Mouse (Mus musculus) regulatory T cell (primary cell): Measurements from ENCODE around the gene Hfe2.

ENCODE experiments used
- in situ Hi-C: fragments of 300-600 bp; cut with MboI, MseI; formaldehyde crosslinking; loops from one replicate; pipeline ENCODE4 v1.15.1; 2025; ENCODE audit warnings: high pct_unique_total_duplicates

Hfe2 gene

GRCm38 (mm10) chr3:96528506-96528905 lies 3.5 kb downstream of the Hfe2 start:
- in situ Hi-C loops = no loop called here

GRCm38 (mm10) chr3:96532050-96532449 lies 7.1 kb downstream of the Hfe2 start:
- in situ Hi-C loops = no loop called here

GRCm38 (mm10) chr3:96534300-96534699 lies 9.3 kb downstream of the Hfe2 start:
- in situ Hi-C loops = no loop called here

GRCm38 (mm10) chr3:96539316-96539715 lies 14.3 kb downstream of the Hfe2 start:
- in situ Hi-C loops = no loop called here

GRCm38 (mm10) chr3:96540740-96541139 lies 15.8 kb downstream of the Hfe2 start:
- in situ Hi-C loops = loop anchor here (5.0 kb wide), 2 partner anchors 42 to 82 kb away; no protein-coding TSS in a partner anchor

GRCm38 (mm10) chr3:96541328-96542078 lies 16.5 kb downstream of the Hfe2 start:
- in situ Hi-C loops = loop anchor here (5.0 kb wide), 2 partner anchors 41 to 81 kb away; no protein-coding TSS in a partner anchor

- in situ Hi-C loops = loop anchor here (5.0 kb wide), 2 partner anchors 40 to 80 kb away; no protein-coding TSS in a partner anchor
Measured at GRCm38 (mm10) chr3:96542554-96542953, 17.6 kb downstream of the Hfe2 start.

GRCm38 (mm10) chr3:96543345-96543744 lies 18.4 kb downstream of the Hfe2 start:
- in situ Hi-C loops = loop anchor here (5.0 kb wide), 2 partner anchors 39 to 79 kb away; no protein-coding TSS in a partner anchor

GRCm38 (mm10) chr3:96545565-96545964 lies 20.6 kb downstream of the Hfe2 start:
- in situ Hi-C loops = no loop called here

- in situ Hi-C loops = no loop called here
Measured at GRCm38 (mm10) chr3:96546880-96547279, 21.9 kb downstream of the Hfe2 start.

- in situ Hi-C loops = no loop called here
Measured at GRCm38 (mm10) chr3:96547389-96547960, 22.5 kb downstream of the Hfe2 start.

- in situ Hi-C loops = no loop called here
Measured at GRCm38 (mm10) chr3:96548824-96549223, 23.9 kb downstream of the Hfe2 start.

GRCm38 (mm10) chr3:96549346-96549745 lies 24.4 kb downstream of the Hfe2 start:
- in situ Hi-C loops = no loop called here

GRCm38 (mm10) chr3:96551203-96551602 lies 26.2 kb downstream of the Hfe2 start:
- in situ Hi-C loops = loop anchor here (25.0 kb wide), 1 partner anchor 1386 kb away; no protein-coding TSS in a partner anchor

GRCm38 (mm10) chr3:96551890-96552289 lies 26.9 kb downstream of the Hfe2 start:
- in situ Hi-C loops = loop anchor here (25.0 kb wide), 1 partner anchor 1385 kb away; no protein-coding TSS in a partner anchor

GRCm38 (mm10) chr3:96553601-96554000 lies 28.6 kb downstream of the Hfe2 start:
- in situ Hi-C loops = loop anchor here (25.0 kb wide), 1 partner anchor 1384 kb away; no protein-coding TSS in a partner anchor

GRCm38 (mm10) chr3:96554251-96554650 lies 29.3 kb downstream of the Hfe2 start:
- in situ Hi-C loops = loop anchor here (25.0 kb wide), 1 partner anchor 1383 kb away; no protein-coding TSS in a partner anchor

- in situ Hi-C loops = loop anchor here (25.0 kb wide), 1 partner anchor 1382 kb away; no protein-coding TSS in a partner anchor
Measured at GRCm38 (mm10) chr3:96555041-96555596, 30.1 kb downstream of the Hfe2 start.

GRCm38 (mm10) chr3:96555999-96556614 lies 31.1 kb downstream of the Hfe2 start:
- in situ Hi-C loops = loop anchor here (25.0 kb wide), 1 partner anchor 1381 kb away; no protein-coding TSS in a partner anchor

GRCm38 (mm10) chr3:96556651-96557635 lies 32.0 kb downstream of the Hfe2 start:
- in situ Hi-C loops = loop anchor here (25.0 kb wide), 1 partner anchor 1380 kb away; no protein-coding TSS in a partner anchor
